Mouse (Mus musculus) hindbrain, embryonic 13.5 days (tissue): ENCODE measurements at regions not wholly inside any gene's neighbourhood (a gene's known extent, or its start where the extent isn't known, plus 50 kb on each side); places are given as distances from the start of the nearest gene placed in this dataset.

Experiments
- ATAC-seq: fragments of 200-750 bp; cut with Nextera tagmentation; 2 replicates; pipeline ENCODE4 v1.8.0; 2017; ENCODE audit warnings: moderate TSS enrichment; ENCODE audit not compliant: low FRiP score
- H3K27ac ChIP-seq: fragments of 300-500 bp; sonication (generic); 2 replicates; pipeline ENCODE4 v1.5.1; 2015; ENCODE audit warnings: inconsistent platforms, mild to moderate bottlenecking, moderate library complexity
- H3K27me3 ChIP-seq: fragments of 300-500 bp; sonication (generic); 2 replicates; pipeline ENCODE4 v1.6.1; 2015; ENCODE audit warnings: mild to moderate bottlenecking, inconsistent platforms
- H3K36me3 ChIP-seq: fragments of 300-500 bp; sonication (generic); 2 replicates; pipeline ENCODE4 v1.6.1; 2015; ENCODE audit warnings: mild to moderate bottlenecking, inconsistent platforms
- H3K4me1 ChIP-seq: fragments of 300-500 bp; sonication (generic); replicated peaks from 2 replicates; pipeline ENCODE4 v1.6.1; 2015; ENCODE audit warnings: inconsistent platforms
- H3K4me2 ChIP-seq: fragments of 300-500 bp; sonication (generic); 2 replicates; pipeline ENCODE4 v1.6.1; 2015; ENCODE audit warnings: inconsistent platforms, mild to moderate bottlenecking, moderate library complexity
- H3K4me3 ChIP-seq: fragments of 300-500 bp; sonication (generic); 2 replicates; pipeline ENCODE4 v1.5.1; 2015; ENCODE audit warnings: mild to moderate bottlenecking, inconsistent platforms
- H3K9ac ChIP-seq: fragments of 300-500 bp; sonication (generic); 2 replicates; pipeline ENCODE4 v1.6.1; 2015; ENCODE audit warnings: mild to moderate bottlenecking, inconsistent platforms
- H3K9me3 ChIP-seq: fragments of 300-500 bp; sonication (generic); 2 replicates; pipeline ENCODE4 v1.6.1; 2016; ENCODE audit warnings: inconsistent platforms
- WGBS: fragments of 180-500 bp; shearing (Covaris S2); methylation state at CpG from one replicate; pipeline ENCODE4 v1.1.7; 2015; 5-methylcytosine and 5-hydroxymethylcytosine counted together

GRCm38 (mm10) chr3:58115511-58115910 lies 267.6 kb upstream of the Pfn2 start:
- H3K4me1 ChIP-seq: peaks cover 7% of the 10 kb centered on the region
- no peak overlapping the region for H3K4me3 ChIP-seq
- no peak overlapping the region for H3K9ac ChIP-seq
- no peak for ATAC-seq
- no peak overlapping the region for H3K27ac ChIP-seq
- 70% methylated on average over 1 of the region's 1 CpGs for WGBS
- H3K36me3 ChIP-seq: no peaks in the 10 kb centered on the region
- H3K9me3 ChIP-seq: no peaks in the 10 kb centered on the region
- no peak overlapping the region for H3K4me2 ChIP-seq
- no peaks in the 10 kb centered on the region for H3K27me3 ChIP-seq

GRCm38 (mm10) chr3:58116848-58117247 lies 269.0 kb upstream of the Pfn2 start:
- Histone ChIP-seq H3K36me3 (no peaks in the 10 kb centered on the region), H3K9me3 (no peaks in the 10 kb centered on the region), H3K4me2 (no peak overlapping the region), H3K9ac (no peak overlapping the region), H3K27me3 (no peaks in the 10 kb centered on the region), H3K27ac (no peak overlapping the region), H3K4me1 (peaks cover 7% of the 10 kb centered on the region), H3K4me3 (no peak overlapping the region)
- WGBS: 83% methylated on average over 7 of the region's 7 CpGs
- no peak for ATAC-seq

- Histone ChIP-seq H3K4me3 (no peak overlapping the region), H3K4me2 (no peak overlapping the region), H3K4me1 (peaks cover 3% of the 10 kb centered on the region; the same call in 1 of the 2 replicates), H3K27me3 (no peaks in the 10 kb centered on the region), H3K9ac (no peak overlapping the region), H3K9me3 (no peaks in the 10 kb centered on the region), H3K36me3 (no peaks in the 10 kb centered on the region), H3K27ac (no peak overlapping the region)
- WGBS: 55% methylated on average over 3 of the region's 3 CpGs
- ATAC-seq: no peak
Observed at GRCm38 (mm10) chr3:58120051-58120450, 272.2 kb upstream of the Pfn2 start.

GRCm38 (mm10) chr3:58122456-58123359 lies 274.8 kb upstream of the Pfn2 start:
- Histone ChIP-seq H3K27ac (no peak overlapping the region), H3K9ac (no peak overlapping the region), H3K27me3 (no peaks in the 10 kb centered on the region), H3K4me1 (peaks cover 3% of the 10 kb centered on the region; the same call in 1 of the 2 replicates), H3K4me2 (0 out of 2 replicates have a peak overlapping the region, but pooled peaks have one; percentile 6), H3K9me3 (no peaks in the 10 kb centered on the region), H3K4me3 (no peak overlapping the region), H3K36me3 (no peaks in the 10 kb centered on the region)
- ATAC-seq: peak; percentile 90
- WGBS: 49% methylated on average over 19 of the region's 19 CpGs

- H3K9me3 ChIP-seq: no peaks in the 10 kb centered on the region
- no peaks in the 10 kb centered on the region for H3K27me3 ChIP-seq
- H3K4me2 ChIP-seq: no peak overlapping the region
- no peak overlapping the region for H3K27ac ChIP-seq
- ATAC-seq: peak; percentile 39
- peaks cover 3% of the 10 kb centered on the region; the same call in 1 of the 2 replicates for H3K4me1 ChIP-seq
- no peak overlapping the region for H3K4me3 ChIP-seq
- no peaks in the 10 kb centered on the region for H3K36me3 ChIP-seq
- no peak overlapping the region for H3K9ac ChIP-seq
- WGBS: 77% methylated on average over 7 of the region's 7 CpGs
Observed at GRCm38 (mm10) chr3:58123396-58124077, 275.7 kb upstream of the Pfn2 start.

- 88% methylated on average over 1 of the region's 1 CpGs for WGBS
- H3K27me3 ChIP-seq: no peaks in the 10 kb centered on the region
- ATAC-seq: no peak
- H3K9me3 ChIP-seq: no peaks in the 10 kb centered on the region
- H3K4me3 ChIP-seq: no peak overlapping the region
- no peak overlapping the region for H3K9ac ChIP-seq
- H3K36me3 ChIP-seq: no peaks in the 10 kb centered on the region
- peaks cover 3% of the 10 kb centered on the region; the same call in 1 of the 2 replicates for H3K4me1 ChIP-seq
- no peak overlapping the region for H3K4me2 ChIP-seq
- no peak overlapping the region for H3K27ac ChIP-seq
Observed at GRCm38 (mm10) chr3:58124886-58125285, 277.0 kb upstream of the Pfn2 start.

GRCm38 (mm10) chr3:58126996-58127395 lies 279.1 kb upstream of the Pfn2 start:
- Histone ChIP-seq H3K36me3 (no peaks in the 10 kb centered on the region), H3K27me3 (no peaks in the 10 kb centered on the region), H3K4me2 (no peak overlapping the region), H3K27ac (no peak overlapping the region), H3K9me3 (no peaks in the 10 kb centered on the region), H3K4me1 (peaks cover 3% of the 10 kb centered on the region; the same call in 1 of the 2 replicates), H3K4me3 (no peak overlapping the region), H3K9ac (no peak overlapping the region)
- ATAC-seq: no peak

- Histone ChIP-seq H3K27ac (no peak overlapping the region), H3K4me2 (no peak overlapping the region), H3K4me1 (no peaks in the 10 kb centered on the region), H3K27me3 (no peaks in the 10 kb centered on the region), H3K4me3 (no peak overlapping the region), H3K9ac (no peak overlapping the region), H3K9me3 (no peaks in the 10 kb centered on the region), H3K36me3 (no peaks in the 10 kb centered on the region)
- ATAC-seq: no peak
- 62% methylated on average over 8 of the region's 8 CpGs for WGBS
Observed at GRCm38 (mm10) chr3:58128059-58128458, 280.2 kb upstream of the Pfn2 start.

GRCm38 (mm10) chr3:58129358-58129903 lies 281.6 kb upstream of the Pfn2 start:
- H3K4me3 ChIP-seq: no peak overlapping the region
- H3K9ac ChIP-seq: no peak overlapping the region
- no peaks in the 10 kb centered on the region for H3K27me3 ChIP-seq
- ATAC-seq: no peak
- no peaks in the 10 kb centered on the region for H3K36me3 ChIP-seq
- H3K27ac ChIP-seq: no peak overlapping the region
- WGBS: 79% methylated on average over 6 of the region's 6 CpGs
- H3K4me2 ChIP-seq: no peak overlapping the region
- H3K4me1 ChIP-seq: no peaks in the 10 kb centered on the region
- no peaks in the 10 kb centered on the region for H3K9me3 ChIP-seq

GRCm38 (mm10) chr3:58135607-58136365 lies 278.7 kb upstream of the Tsc22d2 start:
- Histone ChIP-seq H3K9me3 (no peaks in the 10 kb centered on the region), H3K4me1 (no peaks in the 10 kb centered on the region), H3K36me3 (no peaks in the 10 kb centered on the region), H3K4me2 (no peak overlapping the region), H3K27ac (no peak overlapping the region), H3K9ac (no peak overlapping the region), H3K4me3 (no peak overlapping the region), H3K27me3 (no peaks in the 10 kb centered on the region)
- WGBS: 19% methylated on average over 10 of the region's 10 CpGs
- ATAC-seq: peak; percentile 32; the same call in 1 of the 2 replicates

- H3K4me1 ChIP-seq: no peaks in the 10 kb centered on the region
- H3K27me3 ChIP-seq: no peaks in the 10 kb centered on the region
- WGBS: 78% methylated on average over 8 of the region's 8 CpGs
- no peak overlapping the region for H3K27ac ChIP-seq
- no peaks in the 10 kb centered on the region for H3K36me3 ChIP-seq
- H3K9ac ChIP-seq: no peak overlapping the region
- H3K9me3 ChIP-seq: no peaks in the 10 kb centered on the region
- no peak for ATAC-seq
- no peak overlapping the region for H3K4me3 ChIP-seq
- no peak overlapping the region for H3K4me2 ChIP-seq
Observed at GRCm38 (mm10) chr3:58138726-58139585, 275.6 kb upstream of the Tsc22d2 start.
